Mouse (Mus musculus): ENCODE data around the gene Pmpca.
"Not testable (repeated sequence)": the region's sequence is repeated elsewhere in the genome, so short reads cannot be mapped to it uniquely, and the experiment has no call there.

Pmpca gene

DNA sequence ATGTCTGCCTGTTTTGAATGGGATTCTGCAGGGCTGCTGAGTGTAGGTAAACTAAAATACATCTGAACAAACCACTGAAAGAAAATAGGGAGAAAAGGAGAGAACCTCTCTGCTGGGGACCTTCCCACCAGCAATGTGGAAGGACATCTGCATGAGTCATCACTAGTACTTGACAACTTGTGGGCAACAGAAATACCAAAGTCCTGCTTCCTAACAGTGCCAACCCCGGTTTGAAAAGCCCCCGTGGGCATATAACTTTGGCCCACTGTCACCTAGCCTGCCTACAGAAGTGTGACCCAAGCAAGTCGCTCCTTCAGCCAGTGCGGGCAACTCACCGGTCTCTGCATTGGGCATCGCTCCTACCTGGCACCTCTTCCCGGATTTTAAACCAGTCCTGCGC is 16.7 kb upstream of the Pmpca start:
- no peak for DNase-seq

DNA sequence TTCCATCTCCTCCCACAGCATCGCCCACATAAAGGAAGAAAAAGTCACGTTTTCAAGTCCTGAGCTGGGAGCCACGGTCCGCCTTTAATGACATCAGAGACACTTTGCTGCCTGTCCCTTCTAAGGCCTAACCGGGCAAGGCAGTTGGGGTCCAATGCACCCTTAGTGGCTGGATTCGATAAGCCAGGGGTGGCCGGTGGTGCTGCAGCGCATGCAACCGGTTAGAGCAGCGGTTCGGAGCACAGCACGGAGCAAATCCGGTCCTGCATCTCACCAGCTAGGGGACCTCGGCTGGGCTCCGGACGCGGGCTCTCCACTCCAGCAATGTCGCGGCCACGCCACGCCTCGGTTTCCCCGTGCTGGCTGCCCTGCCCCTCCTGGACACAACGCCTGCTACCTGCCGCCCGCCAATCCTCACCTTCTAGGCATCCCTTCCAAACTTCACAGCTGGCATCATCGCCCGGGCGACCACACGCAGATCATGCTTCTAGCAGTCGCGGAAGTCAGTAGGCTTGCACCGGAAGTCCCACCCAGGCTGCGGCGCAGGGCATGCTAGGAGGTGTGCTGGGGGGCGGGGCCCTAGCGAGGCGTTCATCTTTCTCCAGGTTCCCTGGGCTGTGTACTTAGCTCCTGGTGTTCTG is 8.9 kb upstream of the Pmpca start, which contains the start of gene Snapc4:
TSS of gene Snapc4 (minus strand) at position 523 of the 641 bp plus-strand sequence.
- peak; percentile 82 to 85 for DNase-seq

DNA sequence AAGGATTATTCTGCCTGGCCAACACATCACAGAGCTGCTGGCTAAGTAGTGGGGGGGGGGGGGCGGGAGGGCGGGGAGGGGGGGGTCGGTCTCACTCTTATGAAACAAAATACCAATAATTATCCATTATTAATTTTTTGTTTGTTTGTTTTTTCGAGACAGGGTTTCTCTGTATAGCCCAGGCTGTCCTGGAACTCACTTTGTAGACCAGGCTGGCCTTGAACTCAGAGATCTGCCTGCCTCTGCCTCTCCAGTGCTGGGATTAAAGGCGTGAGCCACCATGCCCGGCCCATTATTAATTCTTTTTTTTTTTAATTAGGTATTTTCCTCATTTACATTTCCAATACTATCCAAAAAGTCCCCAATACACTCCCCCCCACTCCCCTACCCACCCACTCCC is 8.3 kb upstream of the Pmpca start:
- DNase-seq: not testable (repeated sequence)

DNA sequence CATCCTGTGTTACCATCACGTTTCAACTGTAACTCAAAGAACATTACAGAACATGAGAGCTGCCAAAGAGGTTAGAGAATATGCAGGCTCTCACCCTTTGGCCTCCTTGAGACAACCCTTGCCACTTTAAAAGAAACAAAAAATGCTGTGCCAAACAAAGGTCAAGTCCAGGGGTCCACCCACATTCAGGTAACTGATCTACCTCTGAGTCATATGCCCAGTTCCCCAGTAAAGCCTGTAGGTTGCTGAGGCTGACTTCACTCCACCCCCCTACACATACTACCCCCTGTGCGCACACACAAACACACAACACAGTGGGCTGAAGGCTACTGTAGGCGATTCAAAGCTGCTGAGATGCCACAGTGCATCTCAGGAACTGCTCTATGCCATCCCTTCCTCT is 1.4 kb upstream of the Pmpca start:
- no peak for DNase-seq

DNA sequence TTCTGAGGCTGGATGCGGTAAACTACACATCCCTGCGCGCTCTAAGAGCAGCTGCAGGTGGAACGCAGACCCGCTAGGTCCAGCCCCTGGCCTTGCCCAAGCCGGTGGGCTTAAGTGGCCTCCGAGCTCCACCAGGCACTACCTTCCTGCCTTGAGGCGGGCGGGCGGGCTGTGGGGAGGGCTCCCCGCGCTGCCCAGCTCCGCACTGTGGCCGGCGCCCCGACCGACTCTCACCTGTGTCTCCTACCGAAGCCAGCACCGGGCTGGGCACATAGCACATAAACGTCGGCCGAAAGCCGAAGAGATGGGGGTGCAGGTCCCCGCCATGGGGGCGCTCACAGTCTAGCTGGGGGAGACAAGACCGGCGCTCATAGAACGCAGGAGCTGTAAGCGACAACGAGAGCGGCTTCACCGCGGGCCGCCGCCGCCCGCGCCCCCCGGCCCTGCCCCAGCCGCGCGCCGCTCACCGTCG is 421 bp upstream of the Pmpca start:
- DNase-seq: no peak

DNA sequence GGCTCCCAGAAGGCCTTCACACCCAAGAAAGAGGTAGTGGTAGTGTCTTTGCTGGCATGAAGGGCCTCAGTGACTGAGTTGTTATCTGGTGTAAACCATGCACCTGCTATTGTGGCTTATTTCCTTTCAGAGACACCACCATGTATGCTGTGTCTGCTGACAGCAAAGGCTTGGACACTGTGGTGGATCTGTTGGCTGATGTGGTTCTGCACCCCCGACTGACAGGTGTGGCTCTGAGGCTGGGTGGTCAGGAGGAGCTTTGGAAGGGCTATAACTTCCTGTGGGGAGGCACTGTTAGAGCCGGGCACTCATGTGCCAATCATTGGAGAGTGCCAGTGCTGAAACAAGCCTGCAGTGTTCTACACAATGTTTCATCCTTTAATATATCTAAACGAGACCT is 1.8 kb downstream of the Pmpca start:
- no peak for DNase-seq

DNA sequence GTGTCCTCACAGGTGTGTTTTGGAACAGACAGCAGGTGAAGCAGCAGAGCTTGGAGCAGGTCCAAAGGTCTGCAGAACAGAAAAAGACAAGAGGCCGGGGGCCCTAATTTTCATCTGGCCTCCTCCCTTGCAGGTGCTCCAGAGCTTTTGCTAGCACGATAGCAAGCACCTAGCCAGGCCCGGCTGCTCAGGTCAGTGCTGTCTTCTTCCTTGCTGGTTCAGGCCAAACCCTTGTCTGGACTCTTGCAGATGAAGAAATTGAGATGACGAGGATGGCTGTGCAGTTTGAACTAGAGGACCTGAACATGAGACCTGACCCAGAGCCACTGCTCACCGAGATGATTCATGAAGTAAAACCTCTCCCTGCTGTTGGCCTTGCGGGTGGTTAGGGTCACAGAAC is 2.5 kb downstream of the Pmpca start:
- no peak for DNase-seq

DNA sequence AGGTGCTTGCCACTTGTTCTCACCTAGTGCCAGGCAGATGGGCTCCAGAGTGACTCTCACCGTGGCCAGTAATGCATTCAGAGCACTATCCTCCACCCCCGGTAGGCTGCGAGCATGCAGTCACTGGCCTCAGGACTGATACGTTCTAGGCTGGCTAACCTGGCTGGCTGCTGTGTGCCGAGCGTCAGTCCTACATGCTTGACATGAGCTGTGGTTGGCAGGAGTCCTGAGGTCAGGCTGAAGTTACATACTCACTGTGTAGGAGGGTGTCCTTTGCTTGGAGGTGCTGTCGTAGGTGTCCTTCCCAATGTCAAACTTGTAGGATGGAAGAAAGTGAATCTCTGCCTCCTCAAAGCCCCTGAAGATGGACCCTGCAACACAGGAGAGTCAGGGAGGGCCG is 9.8 kb downstream of the Pmpca start:
- no peak for DNase-seq

DNA sequence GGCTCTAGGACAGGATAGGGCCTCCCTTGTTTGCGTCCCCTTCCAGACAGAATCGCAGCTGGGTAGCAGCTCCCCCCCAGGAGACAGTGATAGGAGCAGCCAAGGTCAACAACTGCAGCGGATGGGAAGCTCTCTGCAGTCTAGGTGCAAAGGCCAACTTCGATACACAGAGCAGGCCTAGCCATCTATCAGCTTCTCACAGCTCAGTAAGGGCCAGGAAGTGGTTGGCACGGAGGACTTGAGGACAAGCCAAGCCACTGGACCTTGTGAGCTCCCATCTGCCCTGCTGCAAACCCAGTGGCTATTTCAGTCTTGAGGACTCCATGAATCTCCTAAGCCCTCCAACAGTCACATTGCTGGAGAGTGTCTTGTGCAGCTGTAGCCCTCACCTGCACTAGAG is 10.5 kb downstream of the Pmpca start:
- no peak for DNase-seq

DNA sequence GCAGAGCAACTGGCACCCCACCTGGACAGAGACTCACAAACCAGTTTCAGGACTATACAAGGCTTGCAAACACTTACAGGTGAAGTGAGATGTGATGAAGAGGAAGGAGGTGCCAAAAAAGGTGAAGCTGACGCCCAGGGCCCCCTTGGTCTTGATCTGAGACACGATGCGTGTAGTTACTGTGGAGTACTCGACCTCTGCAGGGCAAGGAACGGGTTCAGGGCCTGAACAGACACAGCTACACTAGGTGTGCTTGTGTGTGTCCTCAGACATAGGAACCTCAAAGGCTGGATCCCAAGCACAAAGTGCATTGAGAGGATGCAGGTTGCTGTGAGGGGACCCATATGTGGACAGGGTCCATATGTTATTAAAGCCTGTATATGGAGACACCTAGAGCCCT is 11.2 kb downstream of the Pmpca start:
- DNase-seq: no peak

DNA sequence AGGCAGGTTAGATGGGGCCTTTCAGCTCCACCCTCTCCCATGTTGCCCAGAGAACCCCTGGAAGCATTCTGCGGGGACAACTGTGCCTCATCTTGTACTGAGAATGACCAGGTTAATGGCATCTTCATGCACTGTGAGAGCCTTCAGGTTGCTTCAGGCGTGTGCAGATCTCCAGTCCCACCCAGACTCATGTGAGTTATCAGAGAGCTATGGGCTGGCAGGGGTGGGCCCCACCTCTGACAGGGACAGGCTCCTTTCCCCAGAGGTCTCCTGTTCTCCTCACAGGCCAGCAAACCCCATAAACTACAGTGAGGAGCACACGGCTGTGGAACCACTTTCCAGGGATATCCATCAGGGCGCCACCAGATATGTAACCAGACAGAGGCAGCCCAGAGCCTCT is 11.9 kb downstream of the Pmpca start:
- DNase-seq: no peak

DNA sequence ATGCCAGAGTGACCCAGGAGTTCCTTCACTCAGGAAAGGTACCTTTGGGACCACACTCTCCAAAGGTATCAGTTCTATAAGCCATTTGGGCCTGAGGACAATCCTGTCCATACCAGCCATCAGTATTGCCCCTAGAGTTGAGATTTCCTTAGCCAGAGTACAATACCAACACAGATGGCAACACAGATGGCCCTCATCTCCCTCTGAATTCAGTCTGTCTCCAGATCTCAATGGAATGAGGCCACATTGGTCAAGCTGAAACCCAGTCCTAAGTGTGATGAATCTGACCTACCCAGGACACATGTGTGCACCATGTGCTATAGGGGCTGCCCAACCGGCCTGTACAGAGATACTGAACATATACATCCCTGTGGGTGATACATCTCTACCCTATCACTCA is 13.1 kb downstream of the Pmpca start:
- DNase-seq: peak in 1 of 2 experiments; percentile 49

DNA sequence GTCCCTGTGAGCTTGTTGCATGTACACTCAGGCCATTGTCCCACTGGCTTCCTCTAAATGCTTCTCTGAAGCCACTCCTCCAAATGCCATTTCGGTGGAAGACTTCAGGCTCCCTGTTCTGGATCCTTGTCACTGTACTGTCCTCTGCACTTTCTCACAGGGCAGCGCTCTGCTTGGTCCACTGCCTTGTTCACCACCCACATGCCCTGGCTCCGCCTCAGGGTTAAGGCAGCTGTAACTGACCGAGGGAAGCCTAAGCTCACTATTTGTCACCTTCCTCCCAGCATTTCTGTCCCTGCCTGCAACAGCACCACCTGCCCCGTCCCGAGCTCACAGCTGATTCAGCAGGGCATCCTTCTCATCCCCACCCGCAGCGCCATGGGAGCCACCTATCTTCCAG is 14.2 kb downstream of the Pmpca start:
- DNase-seq: no peak

DNA sequence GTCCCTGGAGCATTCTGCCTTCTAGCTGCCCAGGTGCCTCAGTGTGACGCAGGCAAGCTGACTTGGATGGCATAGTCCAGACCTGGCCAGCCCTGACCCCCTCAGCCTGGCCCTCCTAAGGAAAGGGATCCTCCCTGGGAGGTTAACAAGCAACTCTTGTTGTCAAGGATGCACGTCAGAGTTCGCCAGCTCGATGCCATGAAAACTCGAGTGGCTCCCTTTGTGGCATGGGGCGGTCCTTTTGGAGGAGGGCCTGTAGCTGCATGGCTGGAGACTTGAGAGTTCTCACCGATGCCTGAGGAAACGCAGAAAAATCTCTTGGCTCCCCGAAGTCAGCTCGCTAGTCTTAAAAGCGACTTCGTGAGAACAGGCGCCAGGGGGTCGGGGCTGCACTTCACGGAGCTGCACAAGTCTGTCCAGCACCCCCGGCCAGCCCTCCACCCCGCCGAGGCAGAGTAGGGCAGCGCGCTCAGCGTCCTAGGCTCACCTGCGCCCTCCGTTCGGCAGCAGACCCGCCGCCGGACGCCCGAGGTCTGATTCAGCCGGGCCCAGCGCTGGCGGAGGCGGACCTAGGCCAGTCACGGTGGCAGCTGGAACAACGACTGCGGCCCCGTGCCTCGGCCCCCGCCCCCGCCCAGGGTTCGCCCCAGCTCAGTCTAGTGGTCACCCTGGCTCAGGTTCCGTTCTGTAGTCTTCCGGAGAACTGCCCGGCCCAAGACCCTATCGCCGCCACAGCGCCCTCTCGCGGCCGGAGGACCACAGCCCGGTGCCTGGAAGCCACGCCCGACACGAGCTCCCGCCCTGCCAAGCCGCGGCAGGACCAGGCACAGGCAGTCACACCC is 19.6 kb downstream of the Pmpca start, which contains the start of gene Inpp5e:
TSS of gene Inpp5e (minus strand) at position 689 of the 842 bp plus-strand sequence.
- DNase-seq: peak; percentile 100

DNA sequence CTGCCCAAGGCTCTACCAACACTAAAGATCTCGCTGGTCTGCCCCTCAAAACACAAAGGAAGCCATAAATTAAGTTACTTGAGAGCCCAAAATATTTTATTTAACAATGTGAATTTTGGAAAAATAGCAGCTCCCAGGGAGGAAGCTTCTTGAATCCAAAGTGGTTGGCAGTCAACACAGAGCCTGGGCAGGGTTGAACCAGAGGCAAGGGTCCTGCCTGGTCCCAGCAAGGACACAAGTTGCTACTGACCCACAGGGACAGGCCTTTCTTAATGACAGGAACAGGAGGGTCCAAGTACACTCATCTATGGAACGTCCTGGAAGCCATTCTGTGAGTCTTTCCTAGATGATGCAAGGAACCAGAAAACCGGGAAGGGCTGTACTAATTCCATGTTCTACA is 20.2 kb downstream of the Pmpca start:
- no peak for DNase-seq

DNA sequence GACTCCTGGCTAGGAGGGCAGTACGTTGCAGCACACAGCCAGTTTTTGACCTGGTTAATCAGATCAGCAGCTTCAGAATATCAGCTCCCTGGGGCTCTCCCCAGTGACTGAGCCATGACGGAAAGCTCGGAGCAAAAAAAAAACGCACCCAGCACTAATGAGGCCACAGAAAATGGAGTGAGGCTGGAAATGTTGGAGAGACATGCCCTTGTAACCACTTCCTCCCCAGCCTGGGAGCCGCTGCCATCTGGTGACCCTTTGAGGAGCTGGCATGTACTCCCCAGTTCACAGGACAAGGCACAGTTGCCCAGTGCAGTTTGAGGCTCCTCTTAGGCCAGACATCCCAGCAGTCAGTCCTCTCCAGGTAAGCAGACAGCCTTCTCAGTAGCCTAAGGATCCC is 21.0 kb downstream of the Pmpca start:
- peak; percentile 58 to 70 for DNase-seq

DNA sequence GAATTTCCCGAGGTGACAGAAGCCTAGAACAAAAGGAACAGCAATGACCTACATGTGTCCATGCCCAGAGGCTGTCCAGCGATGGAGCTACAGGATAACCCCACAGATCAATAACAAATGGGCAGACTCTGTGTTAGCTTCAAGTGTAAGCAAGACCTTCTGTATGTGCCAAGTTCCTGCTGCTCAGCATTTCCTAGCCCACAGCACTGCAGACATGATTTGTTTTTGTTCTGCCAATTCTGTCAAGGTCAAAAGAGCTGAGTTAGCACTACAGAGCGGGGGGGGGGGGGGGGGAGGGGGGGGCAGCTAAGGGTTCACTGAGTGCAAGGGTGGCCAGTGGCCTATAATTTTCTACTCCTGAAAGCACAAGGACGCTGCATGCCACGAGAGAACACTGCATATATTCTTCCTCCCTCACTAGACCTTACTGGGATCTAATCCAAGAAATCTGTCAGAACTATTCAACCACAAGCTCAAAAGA is 21.8 kb downstream of the Pmpca start:
- DNase-seq: peak; percentile 33 to 56

DNA sequence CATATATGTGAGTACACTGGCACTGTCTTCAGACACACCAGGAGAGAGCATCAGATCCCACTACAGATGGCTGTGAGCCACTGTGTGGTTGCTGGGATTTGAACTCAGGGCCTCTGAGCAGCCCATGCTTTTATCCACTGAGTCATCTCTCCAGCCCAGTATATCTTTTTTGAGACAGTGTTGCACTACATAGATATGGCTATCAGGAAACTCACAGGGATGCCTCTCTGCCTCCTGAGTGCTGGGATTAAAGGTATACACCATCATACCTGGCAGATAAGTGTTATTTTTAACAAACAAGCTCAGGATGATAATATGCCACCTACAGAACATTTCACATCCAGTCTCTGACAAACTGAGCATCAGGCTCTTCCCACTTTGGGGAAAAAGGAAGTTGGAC is 27.9 kb downstream of the Pmpca start:
- no peak for DNase-seq

DNA sequence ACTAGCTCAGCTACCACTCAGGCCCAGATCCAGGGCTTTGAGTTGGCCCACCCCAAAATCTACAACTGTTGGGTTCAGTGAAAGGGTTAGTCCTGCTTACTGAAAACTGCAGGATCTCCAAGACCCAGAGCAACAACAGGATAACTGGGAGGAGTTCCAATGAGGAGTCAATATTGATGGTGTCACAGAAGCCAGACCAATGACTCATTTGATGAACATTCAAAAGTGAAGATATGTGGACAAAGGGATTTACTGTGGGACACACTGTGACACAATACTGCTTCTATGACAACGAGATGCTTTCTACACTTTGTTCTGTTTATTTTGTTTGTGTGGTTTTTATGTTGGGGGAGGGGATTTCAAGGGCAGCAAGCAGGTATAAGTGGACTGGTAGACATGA is 29.0 kb downstream of the Pmpca start:
- no peak for DNase-seq

DNA sequence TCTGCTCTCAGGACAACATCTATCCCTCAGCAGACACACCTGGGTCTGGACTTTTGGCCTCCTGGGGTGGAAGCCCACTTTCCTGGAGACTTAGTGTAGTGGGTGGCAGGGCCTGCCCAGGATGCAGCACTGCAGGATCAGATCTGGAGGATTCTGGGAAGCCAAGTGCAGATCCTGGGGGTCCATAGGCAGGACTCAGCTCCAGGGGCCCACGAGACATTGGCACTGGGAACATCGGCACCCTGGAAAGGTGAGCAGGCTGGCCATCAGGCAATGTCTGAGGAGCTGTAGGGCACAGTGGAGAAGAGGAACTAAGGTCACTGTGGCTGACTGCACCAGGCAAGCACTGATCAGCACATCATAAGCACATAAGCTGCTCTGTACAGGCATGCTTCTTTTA is 32.8 kb downstream of the Pmpca start:
- DNase-seq: no peak

DNA sequence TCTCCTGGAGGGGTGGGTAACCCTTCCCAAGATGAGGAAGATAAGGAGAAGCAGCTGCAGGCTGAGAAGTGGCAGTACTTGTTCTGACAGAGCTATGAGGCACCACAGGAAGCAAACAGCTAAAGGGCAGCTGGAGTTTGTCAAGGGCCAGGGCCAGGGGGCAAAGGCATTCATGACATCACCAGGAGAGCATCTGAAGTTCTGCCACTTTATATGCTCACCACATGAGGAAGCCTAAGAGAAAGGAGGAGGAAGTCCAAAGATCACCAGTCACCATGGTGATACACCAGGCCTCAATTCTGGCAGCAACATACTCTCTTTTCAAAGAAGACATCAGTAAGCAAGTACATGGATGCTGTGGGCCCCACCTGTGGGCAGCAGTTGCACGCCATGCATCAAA is 33.9 kb downstream of the Pmpca start:
- no peak for DNase-seq

DNA sequence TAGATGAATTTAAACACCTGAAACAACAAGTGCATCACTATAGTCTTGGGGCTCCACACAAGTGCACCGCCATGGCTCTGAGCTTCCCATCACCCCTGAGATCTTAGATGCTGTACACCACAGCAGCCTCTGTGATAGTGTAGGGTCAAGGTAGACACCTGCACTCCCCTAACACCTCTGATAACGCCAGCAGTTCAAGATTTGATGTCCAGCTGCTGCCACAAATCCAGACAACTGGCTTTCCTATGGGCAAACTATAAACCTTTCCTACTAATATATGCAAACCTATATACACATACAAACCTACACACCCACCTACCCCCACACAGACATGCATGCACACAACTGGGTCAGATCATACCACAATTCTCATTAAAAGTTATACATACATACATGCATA is 35.4 kb downstream of the Pmpca start:
- no peak for DNase-seq

DNA sequence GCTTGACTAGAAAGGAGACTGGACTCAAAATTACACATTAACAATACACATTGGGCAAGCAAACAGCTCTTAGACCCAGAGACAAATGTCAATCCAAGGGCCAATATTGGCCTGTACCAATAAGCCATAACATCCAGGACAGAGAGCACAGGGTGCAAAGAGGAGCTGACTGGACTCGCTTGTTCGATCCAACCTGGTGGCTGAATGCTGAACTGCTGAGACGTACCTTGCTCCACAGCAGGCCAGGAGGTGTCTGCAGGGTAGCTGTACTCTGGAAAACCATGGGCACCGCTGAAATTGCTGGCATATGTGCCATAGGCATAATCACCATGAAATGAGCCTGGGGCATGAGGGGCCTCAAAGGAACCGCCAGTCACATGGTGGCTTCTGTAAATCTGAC is 40.7 kb downstream of the Pmpca start:
- DNase-seq: no peak

Data from cerebellum, postnatal 14 days (tissue).